Mouse (Mus musculus): ENCODE results near the gene Surf4. TPM values are rescaled to one million over a fixed set of nuclear protein-coding genes. Genes with fewer than 3 reads are reported as not detected.
A peak's percentile ranks its signal among the peaks of the same experiment; 100 is the strongest.

Gene Surf4
- 10 to 100 TPM; 50.4 to 57.6 (median 55.9) TPM for total RNA-seq (2022)

GRCm38 (mm10) chr2:26933304-26934055, at the start of gene Surf4, which contains the start of gene Stkld1:
TSS of gene Surf4 (minus strand) at chr2:26933928.
TSS of gene Stkld1 (plus strand) at chr2:26934047.
- DNase-seq (ENCODE audit: low spot score in 2 of 2): peak; percentile 82 to 89

DNA sequence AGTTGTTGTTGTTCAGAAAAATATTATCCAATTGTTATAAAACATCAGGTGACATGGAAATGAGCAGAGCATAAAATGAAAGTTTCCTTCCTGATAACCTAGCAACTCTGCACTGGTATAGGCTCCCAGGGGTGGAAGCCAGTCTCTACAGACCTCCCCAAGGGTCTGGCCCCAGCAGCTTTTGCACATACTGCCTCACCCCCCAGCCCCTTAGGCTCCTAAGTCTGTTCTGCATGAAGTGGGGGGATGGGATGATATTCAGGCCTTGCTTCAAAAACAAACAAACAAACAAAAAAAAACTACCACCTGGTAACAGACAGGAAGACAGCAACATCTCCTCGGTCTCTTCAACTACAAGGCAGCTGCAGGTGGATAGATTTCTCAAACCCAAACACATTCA, 46.6 kb upstream of the Surf4 start:
- no peak for DNase-seq (ENCODE audit: low spot score in 2 of 2)

DNA sequence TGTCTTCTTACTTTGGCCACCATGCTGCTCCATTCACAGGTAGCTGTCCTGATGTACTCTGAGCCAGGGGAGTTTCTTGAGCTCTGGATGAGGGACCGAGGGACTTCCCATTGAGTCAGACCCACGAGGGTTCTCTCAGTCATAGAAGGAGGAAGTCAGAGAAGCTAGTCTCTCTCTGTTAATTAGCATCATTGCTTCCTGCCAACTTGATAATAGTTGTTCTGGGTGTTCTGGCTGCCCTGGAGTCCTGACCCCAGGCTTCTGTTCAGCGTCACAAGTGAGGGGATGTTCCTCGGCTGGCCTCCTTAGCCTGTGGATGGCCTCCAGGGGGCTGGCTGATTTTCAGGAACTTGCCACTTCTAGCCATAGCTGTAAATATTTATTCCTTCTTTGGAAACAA, 40.2 kb upstream of the Surf4 start:
- DNase-seq (ENCODE audit: low spot score in 2 of 2): no peak

- DNase-seq (ENCODE audit: low spot score in 2 of 2): no peak
Observed at GRCm38 (mm10) chr2:26973116-26973515, 39.4 kb upstream of the Surf4 start, which contains the start of gene Adamts13. TSS of gene Adamts13 (plus strand) at chr2:26973416.

- no peak for DNase-seq (ENCODE audit: low spot score in 2 of 2)
Observed at GRCm38 (mm10) chr2:26967262-26967661, 33.5 kb upstream of the Surf4 start.

GRCm38 (mm10) chr2:26964724-26965370, 31.1 kb upstream of the Surf4 start:
- DNase-seq (ENCODE audit: low spot score in 2 of 2): no peak

DNA sequence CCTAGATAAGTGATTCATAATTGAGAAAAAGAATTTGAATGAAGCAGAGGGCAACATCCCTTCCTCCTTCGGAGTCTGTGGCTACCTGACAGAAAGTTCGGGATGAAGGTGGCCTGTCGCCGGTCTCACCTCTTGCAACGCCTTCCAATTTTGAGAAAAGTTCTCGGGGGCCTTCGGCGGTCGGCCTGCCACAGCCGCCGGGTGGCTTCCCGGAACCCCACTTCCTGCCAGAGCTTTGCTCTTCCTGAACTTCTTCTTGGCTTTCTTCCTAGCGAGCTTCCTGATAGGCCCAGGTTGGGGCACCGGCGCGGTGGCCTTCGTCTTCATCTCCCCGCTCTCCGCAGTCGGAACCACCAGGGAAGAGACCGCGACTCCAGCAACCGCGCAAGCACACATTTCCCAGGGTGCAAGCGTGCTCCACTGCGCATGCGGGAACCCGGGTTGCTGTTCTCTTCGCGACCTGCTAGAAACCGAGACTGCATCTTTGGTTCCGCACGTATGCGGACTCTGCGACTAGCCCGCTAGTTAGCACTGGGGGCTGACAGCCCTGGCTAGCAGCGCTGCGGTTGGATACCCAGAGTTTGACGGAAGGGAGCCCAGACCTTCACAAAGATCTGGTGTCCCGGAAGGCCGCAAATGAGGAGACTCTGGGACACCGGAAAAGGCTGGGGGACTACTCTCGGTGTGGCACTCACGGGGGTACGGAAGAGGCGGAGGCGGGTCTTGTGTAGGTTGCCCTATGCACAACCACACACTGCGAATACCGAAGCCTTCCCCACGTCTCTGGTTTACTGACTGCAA, 30.4 kb upstream of the Surf4 start, which contains the start of gene Rexo4:
Rexo4 (minus strand) TSS at position 464 of the 801 bp plus-strand sequence.
- DNase-seq (ENCODE audit: low spot score in 2 of 2): peak; percentile 94 to 96

DNA sequence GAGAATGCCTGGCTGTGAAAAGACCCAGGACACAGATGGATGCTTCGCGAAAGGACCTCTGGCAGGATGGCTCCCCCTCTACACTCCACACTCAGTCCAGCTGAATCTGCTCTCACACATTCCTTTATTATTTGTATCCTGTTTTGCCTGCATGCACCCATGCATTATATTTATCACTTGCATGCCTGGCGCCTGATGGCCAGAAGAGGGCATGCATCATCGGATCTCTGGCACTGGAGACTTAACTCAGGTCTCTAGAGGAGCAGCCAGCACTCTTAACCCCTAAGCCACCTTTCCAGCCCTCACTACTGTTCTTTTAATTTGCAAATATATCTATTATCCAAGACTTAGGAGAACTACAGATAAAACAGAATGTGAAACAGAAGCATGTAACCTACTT, 27.0 kb upstream of the Surf4 start:
- DNase-seq (ENCODE audit: low spot score in 2 of 2): no peak

- DNase-seq (ENCODE audit: low spot score in 2 of 2): no peak
Observed at GRCm38 (mm10) chr2:26957488-26957859, 23.7 kb upstream of the Surf4 start.

- no peak for DNase-seq (ENCODE audit: low spot score in 2 of 2)
Observed at GRCm38 (mm10) chr2:26956811-26957487, 23.2 kb upstream of the Surf4 start.

GRCm38 (mm10) chr2:26954735-26955395, 21.1 kb upstream of the Surf4 start:
- DNase-seq (ENCODE audit: low spot score in 2 of 2): no peak

DNA sequence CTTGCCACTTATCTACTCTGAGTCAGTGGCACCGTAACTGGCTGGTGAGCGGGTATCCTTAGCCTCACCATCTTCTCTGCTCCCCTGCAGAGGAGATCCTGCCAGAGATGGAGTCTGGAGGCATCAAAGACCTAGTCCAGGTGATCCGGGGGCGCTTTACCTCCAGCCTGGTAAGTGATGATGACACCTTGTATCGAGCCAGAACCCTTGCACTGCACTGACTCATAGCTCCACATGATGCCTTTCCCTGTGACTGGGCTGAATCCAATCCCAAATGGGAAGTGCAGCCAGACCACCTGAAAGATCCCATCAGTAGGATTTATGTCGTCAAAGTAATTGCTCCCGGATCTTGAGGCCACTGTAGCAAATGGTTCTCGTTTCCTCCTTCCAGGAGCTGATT, 19.1 kb upstream of the Surf4 start:
- DNase-seq (ENCODE audit: low spot score in 2 of 2): no peak

DNA sequence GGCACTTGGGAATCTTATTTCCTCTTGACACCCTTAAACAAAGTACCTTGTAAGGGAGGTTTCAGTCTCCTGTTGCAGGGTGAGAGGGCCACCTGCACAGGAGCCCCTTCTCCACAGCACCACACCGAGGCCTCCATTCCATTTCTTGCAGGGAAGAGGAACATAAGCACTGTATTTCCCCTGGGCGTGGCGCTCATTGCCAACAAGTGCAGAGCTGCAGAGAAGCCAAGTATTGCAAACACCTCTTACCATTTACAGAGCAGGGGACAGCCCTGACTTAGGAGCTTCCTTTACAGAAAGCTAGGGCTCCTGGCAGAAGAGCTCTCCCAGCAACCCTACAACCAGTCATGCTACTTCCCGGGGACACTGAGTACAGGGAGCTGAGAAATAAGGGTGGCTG, 18.5 kb upstream of the Surf4 start:
- DNase-seq (ENCODE audit: low spot score in 2 of 2): no peak

GRCm38 (mm10) chr2:26951346-26951905, 17.7 kb upstream of the Surf4 start:
- no peak for DNase-seq (ENCODE audit: low spot score in 2 of 2)

- no peak for DNase-seq (ENCODE audit: low spot score in 2 of 2)
Observed at GRCm38 (mm10) chr2:26950411-26950810, 16.7 kb upstream of the Surf4 start.

DNA sequence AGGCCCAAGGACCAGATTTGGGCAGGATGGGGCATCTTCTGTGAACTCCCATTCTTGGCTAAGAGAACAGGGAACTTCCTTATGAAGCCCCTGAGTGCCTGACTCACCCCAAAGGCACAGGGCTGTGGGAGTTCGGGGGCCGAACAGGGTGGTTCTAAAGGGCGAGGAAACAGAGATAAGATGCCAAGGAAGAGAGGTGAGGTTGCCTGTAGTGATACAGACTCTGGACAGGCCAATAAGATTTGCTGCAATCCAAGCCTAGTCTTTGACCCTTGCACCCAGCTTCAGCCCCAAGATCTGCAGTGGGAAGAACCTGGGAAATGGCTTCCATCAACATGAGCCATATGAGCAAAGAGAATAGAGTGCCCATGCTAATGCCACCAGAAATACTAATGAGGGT, 9.5 kb upstream of the Surf4 start:
- no peak for DNase-seq (ENCODE audit: low spot score in 2 of 2)

GRCm38 (mm10) chr2:26941539-26941938, 7.8 kb upstream of the Surf4 start:
- DNase-seq (ENCODE audit: low spot score in 2 of 2): no peak

GRCm38 (mm10) chr2:26936425-26936824, 2.7 kb upstream of the Surf4 start:
- no peak for DNase-seq (ENCODE audit: low spot score in 2 of 2)

- no peak for DNase-seq (ENCODE audit: low spot score in 2 of 2)
Observed at GRCm38 (mm10) chr2:26935286-26935685, 1.6 kb upstream of the Surf4 start.

GRCm38 (mm10) chr2:26932473-26933303, 1.0 kb downstream of the Surf4 start:
- DNase-seq (ENCODE audit: low spot score in 2 of 2): no peak

Measured in layer of hippocampus, adult 8-10 months (tissue).